In the genomic region with DNA sequence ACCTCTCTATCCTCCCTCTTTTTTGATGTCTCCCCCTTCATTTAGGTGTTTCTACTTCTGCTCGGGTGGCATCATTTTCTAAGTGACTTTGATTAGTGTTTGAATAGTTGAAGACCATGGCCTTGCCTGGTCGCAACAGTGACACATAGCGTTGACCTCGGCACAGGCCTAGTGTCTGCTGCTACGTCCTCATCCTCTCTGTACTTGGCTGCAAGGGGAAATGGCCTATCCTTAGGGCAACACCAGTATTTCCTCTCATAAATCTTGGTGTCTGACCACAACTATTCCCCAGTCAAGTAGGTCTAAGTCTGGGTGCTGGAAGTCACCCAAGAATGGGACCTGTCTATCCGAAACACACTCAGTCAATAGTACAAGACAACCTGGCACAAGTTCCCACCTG, we compare ENCODE assay signal across 26 mouse cellular contexts. TPM values are rescaled to one million over a fixed set of nuclear protein-coding genes. Genes with fewer than 3 reads are reported as not detected.
DNase-seq lines count a peak whose midpoint lies in the region; ATAC-seq and TF ChIP-seq lines count a peak whose summit lies in the region.
"Had no signal": no experiment of that assay in that cellular context is flagged by ENCODE, and none has a peak within 500 bp of the region (broad histone marks: within the 10 kb centered on the region; RNA-seq: fewer than 3 reads in every experiment).

No protein-coding gene starts in this region.

- H3K27me3 ChIP-seq in Patski, result no peaks in the 10 kb centered on the region
- no peaks in the 10 kb centered on the region for H3K27me3 ChIP-seq in midbrain, embryonic 13.5 days
- H3K27me3 ChIP-seq: hindbrain, embryonic 12.5 days had no signal

- H3K4me1 ChIP-seq in midbrain, embryonic 13.5 days (replicated peaks), result peaks cover 8% of the 10 kb centered on the region; the same call in 1 of the 2 replicates
- H3K4me1 ChIP-seq: heart, embryonic 13.5 days had no signal

- POLR2A ChIA-PET in Patski (lab: Charles Lee), result no interaction called here

- CTCF ChIA-PET in Patski (lab: Charles Lee), result interaction anchor here (1.4 to 2.3 kb wide), 4 partner anchors 14 to 130 kb away, joined by 4 to 12 read pairs (median 8); no protein-coding TSS in a partner anchor

- peak; percentile 41 for ATAC-seq in Patski
- 0 out of 2 replicates have a peak, but pooled peaks have one; percentile 12 for ATAC-seq in granulocyte monocyte progenitor cell, adult 5-6 weeks (replicated peaks; ENCODE audit: poor library complexity, severe bottlenecking)
- ATAC-seq in midbrain, embryonic 13.5 days, result no peak
- ATAC-seq: activated CD4-positive, CD25-positive, alpha-beta regulatory T cell, adult 4 months; CD4-positive, CD25-positive, alpha-beta regulatory T cell, adult 4 months; forebrain, embryonic 13.5 days; forebrain, postnatal 0 days; hindbrain, embryonic 16.5 days; inflammation-experienced regulatory T-cells, adult 6 months; intestine, postnatal 0 days had no signal

- H3K36me3 ChIP-seq in midbrain, embryonic 13.5 days, result peaks cover 16% of the 10 kb centered on the region; the same call in 1 of the 2 replicates

- no peak overlapping the region for H3K4me3 ChIP-seq in midbrain, embryonic 13.5 days (replicated peaks)
- H3K4me3 ChIP-seq: embryonic facial prominence, embryonic 10.5 days; forebrain, embryonic 13.5 days; heart, embryonic 13.5 days; hindbrain, embryonic 12.5 days had no signal

- WGBS in midbrain, embryonic 13.5 days, result 88% methylated on average over 6 of the region's 6 CpGs

- H3K27ac ChIP-seq in midbrain, embryonic 13.5 days, result no peak overlapping the region
- H3K27ac ChIP-seq: embryonic facial prominence, embryonic 10.5 days; forebrain, embryonic 13.5 days; heart, embryonic 13.5 days; hindbrain, embryonic 12.5 days had no signal

- in situ Hi-C loops in Patski (cut with MboI; ENCODE audit: low pct_unique_long_range_greater_than_20kb), result loop anchor here (5.0 kb wide), 1 partner anchor 32 kb away; no protein-coding TSS in a partner anchor

- DNase-seq in adrenal gland, adult 8-10 months, result peak; percentile 56
- DNase-seq in adrenal gland, postnatal 25 days, result no peak
- peak; percentile 41 for DNase-seq in 3134 (ENCODE audit: extremely low read depth, insufficient read length, low spot score)
- no peak for DNase-seq in Patski (ENCODE audit: low read depth, low spot score)
- DNase-seq in gastrocnemius, postnatal 10 days, result no peak
- DNase-seq: B cell, adult 2 months; cerebellum, adult 11-12 months; cerebellum, adult 9-10 months; cerebellum, postnatal 25 days; forebrain, postnatal 0 days; gastrocnemius, postnatal 25 days; heart, postnatal 36 days had no signal

- no peak overlapping the region for H3K4me2 ChIP-seq in midbrain, embryonic 13.5 days (replicated peaks)
- H3K4me2 ChIP-seq: forebrain, embryonic 13.5 days; heart, embryonic 13.5 days; hindbrain, embryonic 12.5 days had no signal

- no peaks in the 10 kb centered on the region for H3K9me3 ChIP-seq in midbrain, embryonic 13.5 days
- H3K9me3 ChIP-seq: embryonic facial prominence, embryonic 10.5 days; forebrain, embryonic 13.5 days; G1E; heart, embryonic 13.5 days; hindbrain, embryonic 12.5 days had no signal

- peak; percentile 23 for TF ChIP-seq CTCF in Patski (IDR thresholded peaks at IDR 0.05)

- no peak overlapping the region for H3K9ac ChIP-seq in midbrain, embryonic 13.5 days (replicated peaks)
- H3K9ac ChIP-seq: forebrain, embryonic 13.5 days; forebrain, postnatal 0 days; heart, embryonic 13.5 days; hindbrain, embryonic 12.5 days had no signal

RNA-seq across cellular contexts. Expression of gene Slc25a28, which starts 15.0 kb away (rescaled TPM):
- total RNA-seq in adrenal gland, adult 8-10 months (2022), result 100 to 1,000 TPM in 1 of 4 experiments, 10 to 100 TPM in 3; 78.4 to 112 (median 83.7) TPM
- total RNA-seq in adrenal gland, postnatal 25 days (2021), result 78.7 and 96.2 TPM in 2 replicates
- 51.9 TPM for polyA plus RNA-seq in Patski (2021)
- total RNA-seq in granulocyte monocyte progenitor cell, adult 5-6 weeks (2014; fragmentation: Nextera tagmentation), result 47.1 and 50.0 TPM in 2 replicates
- total RNA-seq in granulocyte monocyte progenitor cell, adult 5-6 weeks (2017), result 36.0 and 36.1 TPM in 2 replicates
- total RNA-seq in gastrocnemius, postnatal 10 days (2021), result 10 to 100 TPM; 18.4 to 21.2 TPM
- 10.8 and 14.4 TPM in 2 replicates for polyA plus RNA-seq in midbrain, embryonic 13.5 days (2015; fragmentation: Nextera tagmentation; extraction: Ambion mirVana)

RNA-seq across cellular contexts. Expression of gene Entpd7, which starts 29.8 kb away (rescaled TPM):
- 10 to 100 TPM; 18.1 to 27.3 (median 23.6) TPM for total RNA-seq in adrenal gland, adult 8-10 months (2022)
- total RNA-seq in adrenal gland, postnatal 25 days (2021), result 21.6 and 22.9 TPM in 2 replicates
- polyA plus RNA-seq in Patski (2021), result 8.4 TPM
- total RNA-seq in granulocyte monocyte progenitor cell, adult 5-6 weeks (2014; fragmentation: Nextera tagmentation), result 22.0 and 23.1 TPM in 2 replicates
- total RNA-seq in granulocyte monocyte progenitor cell, adult 5-6 weeks (2017), result 7.0 and 12.3 TPM in 2 replicates
- 1 to 10 TPM; 3.9 to 7.5 TPM for total RNA-seq in gastrocnemius, postnatal 10 days (2021)
- polyA plus RNA-seq in midbrain, embryonic 13.5 days (2015; fragmentation: Nextera tagmentation; extraction: Ambion mirVana), result 9.1 and 9.9 TPM in 2 replicates

RNA-seq across cellular contexts. Expression of gene Nkx2-3, which starts 47.5 kb away (rescaled TPM):
- not detected for total RNA-seq in adrenal gland, adult 8-10 months (2022)
- not detected in 2 replicates for total RNA-seq in adrenal gland, postnatal 25 days (2021)
- polyA plus RNA-seq in Patski (2021), result 0.14 TPM
- total RNA-seq in granulocyte monocyte progenitor cell, adult 5-6 weeks (2014; fragmentation: Nextera tagmentation), result not detected in 2 replicates
- total RNA-seq in granulocyte monocyte progenitor cell, adult 5-6 weeks (2017), result not detected in 2 replicates
- not detected for total RNA-seq in gastrocnemius, postnatal 10 days (2021)
- polyA plus RNA-seq in midbrain, embryonic 13.5 days (2015; fragmentation: Nextera tagmentation; extraction: Ambion mirVana), result 0.85 and 1.0 TPM in 2 replicates
- total RNA-seq: gastrocnemius, adult 18-20 months; gastrocnemius, postnatal 25 days; heart, postnatal 36 days had no signal
- polyA plus RNA-seq: activated CD4-positive, CD25-positive, alpha-beta regulatory T cell, adult 4 months; CD4-positive, CD25-positive, alpha-beta regulatory T cell, adult 4 months; G1E; heart, embryonic 13.5 days; heart, postnatal 0 days; hindbrain, embryonic 16.5 days; inflammation-experienced regulatory T-cells, adult 6 months had no signal

Comparison
In these comparisons a context has a peak if more than half of its experiments do, and no peak if none do; other contexts are left out.
1. DNase-seq: peak in adrenal gland, adult 8-10 months (single experiment) and 3134 (single experiment); none in adrenal gland, postnatal 25 days (single experiment), Patski (single experiment) and gastrocnemius, postnatal 10 days (single experiment).